Mouse (Mus musculus) liver, adult 2 months (tissue): Measurements from ENCODE around the gene Bcar3.

Source experiments
- CTCF ChIP-seq: fragments of 200-500 bp; IDR thresholded peaks from 2 replicates; pipeline ENCODE4 v1.5.1; 2011; ENCODE audit warnings: low read depth, low read length, control low read depth
- POLR2A ChIP-seq: fragments of 200-500 bp; IDR thresholded peaks from 2 replicates; pipeline ENCODE4 v1.6.1; 2011; ENCODE audit warnings: low read length, control low read depth; ENCODE audit not compliant: insufficient read depth; ENCODE audit errors: extremely low read depth

DNA sequence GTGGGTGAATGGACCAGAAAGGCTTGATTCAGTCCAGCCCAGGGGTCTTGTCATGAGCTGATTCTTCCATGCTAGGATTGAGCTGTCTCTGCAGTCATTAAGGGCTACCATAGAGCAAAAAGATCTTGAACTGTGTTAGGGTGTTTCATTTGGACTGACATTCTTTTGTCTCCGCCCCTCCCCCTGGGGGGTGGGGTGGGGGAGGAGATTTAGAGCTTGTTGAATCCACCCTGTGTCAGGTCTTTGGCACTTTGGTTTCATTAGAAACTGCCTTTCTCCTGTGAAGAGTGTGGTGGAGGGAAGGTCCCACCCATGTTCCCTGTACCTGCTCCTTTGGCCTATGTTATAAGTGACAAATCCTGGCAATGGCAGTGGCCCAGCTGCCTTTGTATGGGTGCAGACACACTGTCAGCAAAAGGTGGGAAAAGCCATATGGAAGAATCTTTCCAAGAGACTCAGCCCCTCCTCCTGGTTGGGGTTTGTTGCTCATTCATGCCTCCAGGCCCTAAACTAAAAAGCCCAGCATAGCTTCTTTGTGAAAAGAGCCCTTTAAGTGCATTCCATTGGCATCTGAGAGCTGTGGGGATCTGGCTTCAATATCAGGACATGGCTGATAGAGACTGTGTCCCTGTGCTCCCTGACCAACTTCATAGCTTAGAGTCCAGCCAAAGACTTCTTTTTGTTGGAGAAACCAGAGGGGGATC, 194.3 kb downstream of the Bcar3 start:
- TF ChIP-seq CTCF (no peak), POLR2A (no peak)
